Mouse (Mus musculus) liver, adult 2 months (tissue): ENCODE results near the gene Mlycd. TPM values are rescaled to one million over a fixed set of nuclear protein-coding genes. Genes with fewer than 3 reads are reported as not detected.
A peak's percentile ranks its signal among the peaks of the same experiment; 100 is the strongest.
"Not testable (repeated sequence)": the region's sequence is repeated elsewhere in the genome, so short reads cannot be mapped to it uniquely, and the experiment has no call there.

Experiments used
- DNase-seq: peaks from one replicate; pipeline ENCODE4 v3.0.0-alpha.2; 2011; ENCODE audit warnings: low read depth, low spot score; ENCODE audit errors: extremely low read depth
- H3K27ac ChIP-seq: fragments of 200-500 bp; replicated peaks from 2 replicates; pipeline ENCODE4 v1.5.1; 2012; ENCODE audit warnings: low read depth, mild to moderate bottlenecking, control low read depth, inconsistent platforms, low read length; ENCODE audit not compliant: insufficient read depth
- H3K27me3 ChIP-seq: fragments of 200-500 bp; 2 replicates; pipeline ENCODE4 v1.6.1; 2012; ENCODE audit warnings: mild to moderate bottlenecking, moderate library complexity, low read length, inconsistent platforms; ENCODE audit not compliant: control insufficient read depth, insufficient read depth
- H3K36me3 ChIP-seq: fragments of 200-500 bp; 2 replicates; pipeline ENCODE4 v1.6.1; 2012; ENCODE audit warnings: low read length, inconsistent platforms; ENCODE audit not compliant: control insufficient read depth, insufficient read depth
- H3K4me1 ChIP-seq: fragments of 200-500 bp; 2 replicates; pipeline ENCODE4 v1.6.1; 2011; ENCODE audit warnings: low read length; ENCODE audit not compliant: control insufficient read depth, insufficient read depth
- H3K4me3 ChIP-seq: fragments of 200-500 bp; 2 replicates; pipeline ENCODE4 v1.5.1; 2011; ENCODE audit warnings: low read depth, mild to moderate bottlenecking, control low read depth, low read length, moderate library complexity; ENCODE audit not compliant: insufficient read depth
- H3K79me2 ChIP-seq: fragments of 200-500 bp; 2 replicates; pipeline ENCODE4 v1.6.1; 2012; ENCODE audit warnings: inconsistent platforms, mild to moderate bottlenecking, low read length, moderate library complexity; ENCODE audit not compliant: control insufficient read depth, insufficient read depth
- H3K9ac ChIP-seq: fragments of 200-500 bp; 2 replicates; pipeline ENCODE4 v1.6.1; 2012; ENCODE audit warnings: low read depth, mild to moderate bottlenecking, control low read depth, inconsistent platforms, low read length
- CTCF ChIP-seq: fragments of 200-500 bp; IDR thresholded peaks from 2 replicates; pipeline ENCODE4 v1.5.1; 2011; ENCODE audit warnings: low read depth, low read length, control low read depth
- POLR2A ChIP-seq: fragments of 200-500 bp; IDR thresholded peaks from 2 replicates; pipeline ENCODE4 v1.6.1; 2011; ENCODE audit warnings: low read length, control low read depth; ENCODE audit not compliant: insufficient read depth; ENCODE audit errors: extremely low read depth
- WGBS: fragments of 180-500 bp; shearing (Covaris S2); methylation state at CpG from one replicate; pipeline ENCODE4 v1.1.7; 2018; 5-methylcytosine and 5-hydroxymethylcytosine counted together
- polyA plus RNA-seq: library from polyadenylated mRNA; depleted of rRNA; stranded (reverse); fragments of >200 nt; gene quantifications from 2 replicates; pipeline ENCODE4 v1.2.3, GENCODE M21; 2012
- total RNA-seq: library from RNA; depleted of rRNA; stranded (reverse); fragments of >200 nt; gene quantifications from 2 replicates; pipeline ENCODE4 v1.2.3, GENCODE M21; 2014

Gene Mlycd
- total and polyA plus RNA-seq, 2 experiments, result 57.3 to 115 TPM

GRCm38 (mm10) chr8:119353659-119354023, 41.0 kb upstream of the Mlycd start:
- H3K36me3 ChIP-seq, result peaks cover 2% of the 10 kb centered on the region; the same call in 1 of the 2 replicates
- no peaks in the 10 kb centered on the region for H3K79me2 ChIP-seq
- no peak for DNase-seq
- WGBS, result 79% methylated on average over 6 of the region's 6 CpGs
- H3K4me1 ChIP-seq, result no peaks in the 10 kb centered on the region
- no peak overlapping the region for H3K9ac ChIP-seq
- no peak overlapping the region for H3K4me3 ChIP-seq
- TF ChIP-seq CTCF (no peak), POLR2A (no peak)
- H3K27ac ChIP-seq, result no peak overlapping the region
- H3K27me3 ChIP-seq, result no peaks in the 10 kb centered on the region

DNA sequence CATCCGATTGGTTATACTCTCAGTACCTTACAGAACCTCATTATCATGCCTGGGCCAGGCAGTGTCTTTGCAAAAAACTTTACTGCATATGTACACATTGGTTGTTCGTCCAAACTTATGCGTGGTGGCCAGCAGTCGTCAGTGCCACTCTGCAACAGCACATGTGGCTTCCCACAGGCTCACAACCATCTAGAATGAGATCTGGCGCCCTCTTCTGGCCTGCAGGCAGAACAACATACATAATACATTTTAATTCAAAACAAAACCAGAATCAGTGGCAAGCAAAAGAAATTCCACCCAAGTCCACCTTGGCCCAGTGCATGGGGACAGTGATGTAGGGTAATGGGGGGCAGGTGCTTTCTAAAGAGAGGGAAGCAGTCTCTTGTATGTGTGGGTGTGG, 38.0 kb upstream of the Mlycd start:
- DNase-seq, H3K36me3 ChIP-seq, H3K27me3 ChIP-seq, H3K27ac ChIP-seq, H3K79me2 ChIP-seq, H3K4me3 ChIP-seq, H3K4me1 ChIP-seq, H3K9ac ChIP-seq: not testable (repeated sequence)
- peak; percentile 50 for TF ChIP-seq CTCF
- WGBS, result 66% methylated on average over 5 of the region's 5 CpGs

DNA sequence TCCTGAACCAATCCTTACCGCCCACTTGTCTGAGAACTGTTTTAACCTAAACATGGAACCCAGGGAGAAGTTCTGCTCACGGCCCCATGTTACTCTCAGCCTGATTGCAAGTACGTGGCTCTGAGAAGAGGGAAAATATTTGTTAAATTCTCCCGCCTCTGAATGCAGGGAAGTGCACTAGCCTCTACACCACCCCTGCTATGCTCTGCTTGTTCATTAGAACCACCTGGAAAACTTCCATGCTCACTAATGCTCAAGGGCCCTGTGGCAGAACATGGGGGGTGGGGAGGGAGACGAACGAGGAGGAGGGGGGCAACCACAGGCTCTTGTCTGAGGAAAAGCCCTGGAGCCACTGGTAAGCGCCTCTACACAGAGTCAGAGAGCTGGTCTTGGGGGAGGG, 36.5 kb upstream of the Mlycd start:
- H3K27me3 ChIP-seq, result no peaks in the 10 kb centered on the region
- H3K4me1 ChIP-seq, result no peaks in the 10 kb centered on the region
- no peak overlapping the region for H3K27ac ChIP-seq
- no peak overlapping the region for H3K9ac ChIP-seq
- WGBS, result 92% methylated on average over 7 of the region's 7 CpGs
- H3K4me3 ChIP-seq, result no peak overlapping the region
- no peaks in the 10 kb centered on the region for H3K36me3 ChIP-seq
- no peaks in the 10 kb centered on the region for H3K79me2 ChIP-seq
- TF ChIP-seq CTCF (no peak), POLR2A (no peak)
- no peak for DNase-seq

- H3K9ac ChIP-seq, result no peak overlapping the region
- WGBS, result 42% methylated on average over 14 of the region's 14 CpGs
- no peak for DNase-seq
These were observed 35.8 kb upstream of the Mlycd start for GRCm38 (mm10) chr8:119358836-119359235.

DNA sequence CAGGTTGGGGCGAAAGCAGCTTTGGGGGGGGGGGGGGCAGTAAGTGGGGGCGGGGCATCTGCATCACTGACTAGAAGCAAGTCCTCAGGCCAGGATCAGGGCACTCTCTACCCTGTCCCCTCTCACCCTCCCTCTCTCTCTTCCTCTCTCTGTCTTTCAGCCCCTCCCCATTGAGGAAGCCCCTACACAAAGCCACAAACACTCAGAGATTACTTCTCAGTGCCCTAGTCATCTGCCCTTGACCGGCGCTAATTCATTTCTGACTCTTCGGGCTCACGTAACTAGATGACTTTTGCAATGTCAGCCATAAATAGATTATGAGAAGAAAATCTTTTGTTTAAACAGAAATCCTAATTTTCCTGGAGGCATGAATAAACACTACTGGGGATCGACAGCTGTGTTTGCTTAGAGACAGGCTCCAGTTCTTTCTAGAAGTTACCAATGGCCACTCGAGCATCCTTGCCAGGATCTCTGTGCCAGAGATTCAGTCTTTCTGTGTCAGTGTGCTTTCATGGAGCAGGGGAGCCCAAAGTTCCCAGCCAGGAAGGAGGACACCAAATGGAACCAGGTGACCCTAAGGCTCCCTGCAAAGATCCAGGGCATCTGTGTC, 33.9 kb upstream of the Mlycd start:
- TF ChIP-seq POLR2A (no peak), CTCF (no peak)
- H3K27ac ChIP-seq, result no peak overlapping the region
- H3K36me3 ChIP-seq, result no peaks in the 10 kb centered on the region
- no peak for DNase-seq
- WGBS, result 54% methylated on average over 8 of the region's 8 CpGs
- no peak overlapping the region for H3K4me3 ChIP-seq
- H3K9ac ChIP-seq, result no peak overlapping the region
- no peaks in the 10 kb centered on the region for H3K27me3 ChIP-seq
- H3K79me2 ChIP-seq, result no peaks in the 10 kb centered on the region
- H3K4me1 ChIP-seq, result no peaks in the 10 kb centered on the region

More at GRCm38 (mm10) chr8:119358836-119359235, 35.8 kb upstream of the Mlycd start:
- Histone ChIP-seq H3K27me3 (no peaks in the 10 kb centered on the region), H3K27ac (no peak overlapping the region), H3K36me3 (no peaks in the 10 kb centered on the region), H3K4me3 (no peak overlapping the region), H3K4me1 (no peaks in the 10 kb centered on the region), H3K79me2 (no peaks in the 10 kb centered on the region)
- TF ChIP-seq POLR2A (no peak), CTCF (peak; percentile 92)

- not testable (repeated sequence) for H3K36me3 ChIP-seq, H3K27me3 ChIP-seq, H3K4me1 ChIP-seq, H3K27ac ChIP-seq, H3K79me2 ChIP-seq, H3K4me3 ChIP-seq, H3K9ac ChIP-seq
- DNase-seq, result peak; percentile 55
- 29% methylated on average over 9 of the region's 9 CpGs for WGBS
These were observed 20.0 kb upstream of the Mlycd start for GRCm38 (mm10) chr8:119374716-119375115.
